Mouse (Mus musculus): ENCODE results near the gene Cgref1.

Cgref1 gene

GRCm38 (mm10) chr5:30886731-30887130 lies 58.7 kb downstream of the Cgref1 start:
- DNase-seq (ENCODE audit: low spot score in 2 of 2), result no peak

- no peak for DNase-seq (ENCODE audit: low spot score in 2 of 2)
Observed at GRCm38 (mm10) chr5:30886209-30886608, 59.2 kb downstream of the Cgref1 start.

All from natural killer cell, adult 2 months (primary cell).